10 mouse cellular contexts compared by ENCODE assay signal in genomic region chr12:56302321-56303017, GRCm38 (mm10). TPM values are rescaled to one million over a fixed set of nuclear protein-coding genes. Genes with fewer than 3 reads are reported as not detected.
DNase-seq lines count a peak whose midpoint lies in the region; ATAC-seq and TF ChIP-seq lines count a peak whose summit lies in the region.
"Had no signal": no experiment of that assay in that cellular context is flagged by ENCODE, and none has a peak within 500 bp of the region (broad histone marks: within the 10 kb centered on the region; RNA-seq: fewer than 3 reads in every experiment).

No protein-coding gene starts in this region.

- H3K27ac ChIP-seq in kidney, embryonic 16.5 days (ENCODE audit: low read length): no peak overlapping the region
- H3K27ac ChIP-seq in forebrain, embryonic 10.5 days: 0 out of 2 replicates have a peak overlapping the region, but pooled peaks have one; percentile 79
- H3K27ac ChIP-seq in intestine, postnatal 0 days (ENCODE audit: low read depth, low read length): no peak overlapping the region
- no peak overlapping the region for H3K27ac ChIP-seq in midbrain, postnatal 0 days (ENCODE audit: low read depth, low read length)

- H3K27me3 ChIP-seq in kidney, embryonic 16.5 days (ENCODE audit: insufficient read depth, low read length): 0 out of 2 replicates have a peak, but pooled peaks cover 3% of the 10 kb centered on the region
- peaks cover 58% of the 10 kb centered on the region for H3K27me3 ChIP-seq in forebrain, embryonic 10.5 days (ENCODE audit: poor library complexity, severe bottlenecking)
- no peaks in the 10 kb centered on the region for H3K27me3 ChIP-seq in intestine, postnatal 0 days (replicated peaks; ENCODE audit: control insufficient read depth, insufficient read depth, low read length)
- H3K27me3 ChIP-seq in midbrain, postnatal 0 days (ENCODE audit: insufficient read depth, low read length): no peaks in the 10 kb centered on the region

- WGBS in kidney, embryonic 16.5 days: 27% methylated on average over 4 of the region's 4 CpGs
- WGBS in forebrain, embryonic 10.5 days: 37% methylated on average over 4 of the region's 4 CpGs
- WGBS in intestine, postnatal 0 days: 53% methylated on average over 4 of the region's 4 CpGs
- 37% methylated on average over 4 of the region's 4 CpGs for WGBS in midbrain, postnatal 0 days

- H3K4me2 ChIP-seq in kidney, embryonic 16.5 days (replicated peaks; ENCODE audit: low read depth, low read length): peak overlapping the region; percentile 75
- peak overlapping the region; percentile 69 for H3K4me2 ChIP-seq in intestine, postnatal 0 days (replicated peaks; ENCODE audit: low read depth)
- H3K4me2 ChIP-seq in midbrain, postnatal 0 days (ENCODE audit: low read depth, low read length, poor library complexity, severe bottlenecking): peak overlapping the region; percentile 71

- H3K36me3 ChIP-seq in kidney, embryonic 16.5 days (ENCODE audit: insufficient read depth, low read length): no peaks in the 10 kb centered on the region
- H3K36me3 ChIP-seq in forebrain, embryonic 10.5 days (replicated peaks): no peaks in the 10 kb centered on the region
- H3K36me3 ChIP-seq in intestine, postnatal 0 days (ENCODE audit: control insufficient read depth, insufficient read depth): no peaks in the 10 kb centered on the region
- H3K36me3 ChIP-seq in midbrain, postnatal 0 days (ENCODE audit: insufficient read depth, low read length): no peaks in the 10 kb centered on the region
- H3K36me3 ChIP-seq: G1E had no signal

- no peak overlapping the region for H3K9ac ChIP-seq in kidney, embryonic 16.5 days (replicated peaks; ENCODE audit: low read length)
- H3K9ac ChIP-seq in intestine, postnatal 0 days (ENCODE audit: low read depth, low read length): no peak overlapping the region
- H3K9ac ChIP-seq in midbrain, postnatal 0 days (replicated peaks; ENCODE audit: low read length, poor library complexity, severe bottlenecking): peak overlapping the region; percentile 55; the same call in 1 of the 2 replicates

- no peak for TF ChIP-seq CTCF in intestine, postnatal 0 days (IDR thresholded peaks at IDR 0.05; ENCODE audit: low read depth)
- TF ChIP-seq CTCF in midbrain, postnatal 0 days (IDR thresholded peaks at IDR 0.05): no peak

- H3K4me1 ChIP-seq in kidney, embryonic 16.5 days (ENCODE audit: insufficient read depth, low read length): peaks cover 19% of the 10 kb centered on the region; the same call in 1 of the 2 replicates
- peaks cover 30% of the 10 kb centered on the region for H3K4me1 ChIP-seq in forebrain, embryonic 10.5 days
- H3K4me1 ChIP-seq in intestine, postnatal 0 days (replicated peaks; ENCODE audit: control insufficient read depth, insufficient read depth, low read length): 0 out of 2 replicates have a peak, but pooled peaks cover 3% of the 10 kb centered on the region
- H3K4me1 ChIP-seq in midbrain, postnatal 0 days (ENCODE audit: insufficient read depth, low read length): no peaks in the 10 kb centered on the region

- intact Hi-C loops in left cerebral cortex, postnatal 25 days (cut with DNase I): no loop called here

- H3K9me3 ChIP-seq in kidney, embryonic 16.5 days (ENCODE audit: low read length): no peaks in the 10 kb centered on the region
- no peaks in the 10 kb centered on the region for H3K9me3 ChIP-seq in forebrain, embryonic 10.5 days
- H3K9me3 ChIP-seq in intestine, postnatal 0 days (ENCODE audit: control insufficient read depth): no peaks in the 10 kb centered on the region
- no peaks in the 10 kb centered on the region for H3K9me3 ChIP-seq in midbrain, postnatal 0 days (ENCODE audit: low read length)
- H3K9me3 ChIP-seq: G1E; megakaryocyte, embryonic 14.5 days had no signal

- DNase-seq in kidney, postnatal 4 days: no peak
- DNase-seq in forebrain, embryonic 10.5 days (ENCODE audit: extremely low spot score, low spot score): no peak
- no peak for DNase-seq in midbrain, postnatal 0 days (ENCODE audit: low spot score)
- DNase-seq in thymus, postnatal 36 days: no peak
- no peak for DNase-seq in frontal cortex, adult 2 months (ENCODE audit: extremely low spot score in 1 of 2, low spot score in 1 of 2)
- DNase-seq in left cerebral cortex, postnatal 25 days (ENCODE audit: low spot score in 2 of 2): no peak

- ATAC-seq in kidney, embryonic 16.5 days (ENCODE audit: low FRiP score, low TSS enrichment): no peak
- ATAC-seq in intestine, postnatal 0 days: no peak
- ATAC-seq in midbrain, postnatal 0 days (ENCODE audit: low FRiP score): no peak; the same call in 1 of the 2 replicates

- peak overlapping the region; percentile 46 for H3K4me3 ChIP-seq in kidney, embryonic 16.5 days (ENCODE audit: low read length)
- peak overlapping the region; percentile 46 for H3K4me3 ChIP-seq in forebrain, embryonic 10.5 days
- H3K4me3 ChIP-seq in intestine, postnatal 0 days (ENCODE audit: low read depth, low read length): peak overlapping the region; percentile 32
- peak overlapping the region; percentile 39 for H3K4me3 ChIP-seq in midbrain, postnatal 0 days (ENCODE audit: low read depth, low read length)

RNA-seq across cellular contexts. Expression of gene Mbip, which starts 43.2 kb away (rescaled TPM):
- 36.7 and 39.9 TPM in 2 replicates for polyA plus RNA-seq in kidney, embryonic 16.5 days (2015; fragmentation: Nextera tagmentation; extraction: Ambion mirVana)
- 64.1 and 65.7 TPM in 2 replicates for polyA plus RNA-seq in forebrain, embryonic 10.5 days (2016; fragmentation: Nextera tagmentation; extraction: Ambion mirVana)
- 11.4 TPM in 2 replicates for polyA plus RNA-seq in intestine, postnatal 0 days (2015; fragmentation: Nextera tagmentation; extraction: Ambion mirVana)
- 18.3 and 29.5 TPM in 2 replicates for total RNA-seq in midbrain, postnatal 0 days (2014; rRNA removed)
- polyA plus RNA-seq in midbrain, postnatal 0 days (2015; fragmentation: Nextera tagmentation; extraction: Ambion mirVana): 33.8 and 35.2 TPM in 2 replicates
- polyA plus RNA-seq in frontal cortex, adult 2 months (2012; rRNA removed): 36.0 and 38.6 TPM in 2 replicates
- total RNA-seq in left cerebral cortex, postnatal 25 days (2021): 10 to 100 TPM; 18.4 to 22.5 TPM
